Mouse (Mus musculus): ENCODE results near the gene Kif17. TPM values are rescaled to one million over a fixed set of nuclear protein-coding genes. Genes with fewer than 3 reads are reported as not detected.

Gene Kif17
- total RNA-seq, 2 experiments from 2014 or later = 2.5 TPM; not detected in 1

DNA sequence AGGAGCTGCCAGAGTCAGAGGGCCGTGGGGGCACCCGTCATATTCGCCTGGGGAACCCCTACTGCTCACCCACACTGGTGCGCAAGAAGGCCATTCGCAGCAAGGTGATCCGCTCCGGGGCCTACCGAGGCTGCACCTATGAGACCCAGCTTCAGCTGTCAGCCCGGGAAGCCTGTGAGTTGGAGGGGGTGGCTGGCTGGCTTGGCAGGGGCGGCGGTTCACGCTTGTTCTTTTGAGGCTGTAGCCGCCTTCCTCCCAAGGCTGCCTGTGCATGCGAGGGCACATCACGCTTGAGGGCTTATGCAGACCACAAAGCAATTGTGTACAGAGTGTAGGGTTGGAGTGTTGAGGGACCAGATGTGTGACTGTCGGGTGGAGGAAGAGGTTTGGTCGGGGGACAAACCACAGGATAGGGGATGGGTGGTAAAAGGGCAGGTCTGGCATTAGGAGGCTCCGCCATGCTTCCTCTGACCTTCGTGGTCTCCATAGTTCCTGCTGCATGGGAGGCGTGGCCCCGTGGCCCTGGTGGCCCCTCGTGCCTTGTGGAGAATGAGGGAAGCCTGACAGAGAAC lies 7.0 kb downstream of the Kif17 start:
- no peak for ATAC-seq (replicated peaks; ENCODE audit: low FRiP score, poor library complexity, severe bottlenecking)

DNA sequence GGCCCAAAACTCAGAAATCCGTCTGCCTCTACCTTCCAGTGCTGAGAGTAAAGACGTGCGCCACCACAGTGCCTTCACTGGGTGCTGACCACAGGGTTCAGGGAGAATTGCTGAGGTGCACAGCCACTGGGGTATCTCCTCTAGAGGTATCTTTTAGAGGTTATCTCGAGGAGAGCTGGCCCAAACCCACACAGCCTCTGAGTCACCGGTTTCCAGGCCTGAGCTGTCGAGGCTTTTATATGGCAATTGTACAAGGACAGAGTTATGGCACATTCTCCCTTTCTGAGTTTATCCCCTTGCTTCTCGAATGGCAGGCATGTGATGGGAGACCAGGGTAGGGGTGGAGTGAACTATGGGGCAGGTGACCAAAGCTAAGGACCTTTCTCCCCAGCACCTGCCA lies 8.4 kb downstream of the Kif17 start:
- no peak for ATAC-seq (replicated peaks; ENCODE audit: low FRiP score, poor library complexity, severe bottlenecking)

DNA sequence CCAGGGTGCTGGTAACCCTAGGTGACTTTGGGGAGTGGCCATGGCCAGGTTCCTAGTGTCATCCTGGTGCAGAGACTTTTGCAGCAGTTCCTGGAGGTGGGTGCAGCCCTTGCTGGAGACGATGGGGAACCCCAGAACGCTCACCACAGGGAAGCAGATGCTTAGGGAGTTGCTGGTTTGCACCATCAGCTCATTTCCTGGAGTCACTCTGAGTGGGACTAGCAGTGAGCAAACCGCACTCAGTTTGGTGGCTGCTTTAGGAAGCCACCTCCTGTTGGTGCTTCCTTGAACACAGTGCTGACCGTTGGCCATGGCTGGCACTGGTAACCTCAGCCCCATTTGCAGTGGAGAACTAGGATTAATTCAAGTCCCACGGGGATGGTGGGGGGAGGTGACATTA lies 9.2 kb downstream of the Kif17 start:
- ATAC-seq (replicated peaks; ENCODE audit: low FRiP score, poor library complexity, severe bottlenecking) = no peak

DNA sequence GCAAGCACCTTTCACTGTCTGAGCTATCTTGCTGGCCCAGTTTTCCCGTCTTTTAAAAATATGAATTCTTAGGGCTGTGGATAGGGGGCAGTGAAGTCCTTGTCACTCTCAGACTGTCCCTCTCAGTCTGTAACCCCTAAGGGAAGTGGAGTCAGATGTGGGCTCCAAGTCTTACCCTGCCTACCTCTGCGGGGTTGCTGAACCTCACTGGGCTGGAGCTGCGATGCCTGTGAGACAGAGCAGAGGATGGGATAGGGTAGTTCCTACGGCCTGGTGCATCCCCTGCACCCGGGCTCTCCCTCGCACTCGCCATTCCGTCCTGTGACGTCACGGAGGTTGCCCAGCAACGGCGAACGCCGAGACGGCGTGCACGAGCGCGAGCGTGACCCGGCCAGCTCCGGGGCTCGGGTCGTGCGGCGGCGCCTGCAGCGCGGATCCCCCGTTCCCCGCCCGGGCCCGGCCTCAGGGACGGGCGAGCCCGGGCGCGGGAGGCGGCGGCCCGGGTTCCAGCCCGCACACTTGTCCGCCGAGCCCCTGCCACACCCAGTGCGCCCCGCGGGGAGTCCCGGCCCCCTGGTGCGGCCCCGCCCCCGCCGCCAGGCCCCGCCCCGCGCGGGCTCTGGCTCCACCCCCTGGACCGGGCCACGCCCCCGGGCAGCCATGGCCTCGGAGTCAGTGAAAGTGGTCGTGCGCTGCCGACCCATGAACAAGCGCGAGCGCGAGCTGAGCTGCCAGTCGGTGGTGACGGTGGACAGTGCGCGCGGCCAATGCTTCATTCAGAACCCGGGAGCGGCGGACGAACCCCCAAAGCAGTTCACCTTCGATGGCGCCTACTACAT lies 11.8 kb downstream of the Kif17 start:
- peak; percentile 48 for ATAC-seq (replicated peaks; ENCODE audit: low FRiP score, poor library complexity, severe bottlenecking)

DNA sequence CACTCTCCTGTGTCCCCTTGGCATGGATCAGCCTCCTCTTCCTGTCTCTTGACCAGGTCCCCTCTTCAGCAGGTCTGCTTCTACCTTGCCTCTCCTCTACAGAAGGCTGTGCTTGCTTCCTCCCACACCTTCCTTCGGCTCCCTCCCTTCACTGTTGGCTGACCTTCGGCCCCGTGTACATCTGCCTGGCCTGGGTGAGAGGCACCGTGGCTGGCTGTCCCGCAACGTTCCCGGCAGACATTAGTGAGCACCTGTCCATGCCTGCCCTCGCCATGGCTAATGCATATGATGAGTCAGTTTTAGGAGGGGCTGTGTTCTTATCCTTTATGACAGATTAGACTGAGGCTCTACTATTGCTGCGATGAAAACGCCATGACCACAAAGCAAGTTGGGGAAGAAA lies 17.6 kb downstream of the Kif17 start:
- no peak for ATAC-seq (replicated peaks; ENCODE audit: low FRiP score, poor library complexity, severe bottlenecking)

DNA sequence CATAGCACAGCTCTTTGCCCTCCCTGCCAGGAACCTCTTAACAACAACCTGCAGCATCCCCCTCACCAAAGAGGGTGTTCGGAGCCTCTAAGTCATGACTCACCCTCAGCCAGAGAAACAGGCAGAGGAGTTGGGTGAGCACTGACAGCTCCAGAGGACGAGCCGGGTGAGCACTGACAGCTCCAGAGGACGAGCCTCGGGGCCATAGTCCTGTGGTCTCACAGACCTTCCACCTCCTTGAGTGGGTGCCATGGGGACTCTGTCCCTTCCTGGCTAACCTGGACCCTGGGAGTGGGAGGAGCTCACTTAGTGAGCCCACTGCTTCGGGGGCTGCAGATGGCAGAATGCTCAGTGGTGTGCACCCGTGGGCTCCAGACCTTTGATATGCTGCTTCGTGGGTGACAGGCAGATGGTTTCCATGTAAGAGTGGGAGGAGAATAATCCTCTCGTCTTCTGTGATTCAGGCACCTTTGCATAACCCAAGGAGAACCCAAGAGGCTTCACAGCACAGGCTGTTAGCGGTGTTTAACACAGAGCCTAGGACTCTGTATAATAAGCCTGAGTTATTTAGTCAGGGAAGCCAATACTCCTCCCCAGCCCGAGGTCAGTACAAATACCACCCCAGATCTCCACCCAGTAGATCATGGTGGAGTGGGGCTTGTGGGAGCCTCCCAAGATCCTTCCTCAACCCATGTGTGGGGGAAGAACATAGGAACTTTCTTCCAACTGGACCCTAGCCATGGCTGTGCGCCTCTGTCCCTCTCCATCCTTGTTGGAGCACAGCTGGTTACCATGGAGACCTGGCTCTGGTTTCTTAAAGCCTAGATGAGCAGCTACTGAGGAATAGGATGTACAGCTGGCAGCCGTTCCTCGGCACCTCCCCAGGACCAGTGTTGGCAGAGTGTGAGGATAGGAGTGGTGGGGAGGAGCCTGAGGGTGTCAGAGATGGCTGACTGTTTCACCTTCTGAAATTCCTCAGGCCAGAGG lies 22.1 kb downstream of the Kif17 start:
- no peak for ATAC-seq (replicated peaks; ENCODE audit: low FRiP score, poor library complexity, severe bottlenecking)

DNA sequence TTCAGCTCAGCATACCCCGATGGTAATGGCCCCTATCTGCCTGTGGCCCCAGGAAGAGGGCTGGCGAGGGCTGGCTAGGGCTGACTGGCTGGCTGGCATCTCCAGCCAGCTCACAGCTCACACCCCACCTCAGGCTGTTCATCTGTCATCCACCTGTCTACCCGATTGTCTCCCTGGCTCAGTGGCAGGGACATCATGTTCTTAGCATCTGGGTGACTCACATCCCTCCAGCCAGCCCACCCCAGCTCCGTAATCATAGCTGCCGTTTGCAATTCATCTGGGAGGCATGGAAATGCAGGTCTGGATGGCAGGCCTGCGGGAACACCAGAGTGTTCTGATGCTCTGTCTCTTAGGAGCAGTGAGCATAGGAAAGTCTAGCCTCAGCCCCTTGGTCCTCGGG lies 28.1 kb downstream of the Kif17 start:
- ATAC-seq (replicated peaks; ENCODE audit: low FRiP score, poor library complexity, severe bottlenecking) = no peak

DNA sequence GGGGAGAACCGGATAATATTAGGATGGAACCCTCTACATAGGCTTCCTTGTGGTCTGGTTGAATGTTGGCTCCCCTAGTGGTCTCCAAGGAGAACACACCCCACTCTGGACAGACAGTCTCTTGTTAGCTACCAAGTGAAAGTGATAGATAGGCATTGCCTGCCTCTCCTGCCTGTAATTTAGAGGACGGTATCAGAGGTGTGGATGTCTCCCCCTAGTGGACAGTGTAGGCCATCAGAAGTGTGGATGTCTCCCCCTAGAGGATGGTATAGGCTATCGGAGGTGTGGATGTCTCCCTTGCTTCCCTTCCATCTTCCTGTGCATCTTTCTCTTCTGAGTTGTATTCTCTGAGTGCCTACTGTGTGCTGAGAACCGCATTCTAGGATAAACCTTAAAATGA lies 32.6 kb downstream of the Kif17 start:
- peak; percentile 91 for ATAC-seq (replicated peaks; ENCODE audit: low FRiP score, poor library complexity, severe bottlenecking)

DNA sequence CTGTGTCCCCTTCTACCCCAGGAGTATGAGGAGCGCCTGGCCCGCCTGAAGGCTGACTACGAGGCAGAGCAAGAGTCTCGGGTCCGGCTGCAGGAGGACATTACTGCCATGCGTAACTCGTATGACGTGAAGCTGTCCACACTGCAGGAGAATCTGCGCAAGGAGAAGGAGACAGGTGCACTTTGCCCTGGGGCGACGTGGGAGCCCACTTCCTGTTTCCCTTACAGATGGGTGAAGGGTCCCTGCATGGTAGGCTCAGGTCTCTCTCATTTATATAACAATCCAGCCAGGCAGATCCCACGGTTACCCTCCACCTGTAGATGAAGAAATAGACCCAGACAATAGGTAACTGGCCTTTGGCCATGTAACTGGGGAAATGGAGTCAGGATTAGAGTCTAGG lies 36.2 kb downstream of the Kif17 start:
- no peak for ATAC-seq (replicated peaks; ENCODE audit: low FRiP score, poor library complexity, severe bottlenecking)

DNA sequence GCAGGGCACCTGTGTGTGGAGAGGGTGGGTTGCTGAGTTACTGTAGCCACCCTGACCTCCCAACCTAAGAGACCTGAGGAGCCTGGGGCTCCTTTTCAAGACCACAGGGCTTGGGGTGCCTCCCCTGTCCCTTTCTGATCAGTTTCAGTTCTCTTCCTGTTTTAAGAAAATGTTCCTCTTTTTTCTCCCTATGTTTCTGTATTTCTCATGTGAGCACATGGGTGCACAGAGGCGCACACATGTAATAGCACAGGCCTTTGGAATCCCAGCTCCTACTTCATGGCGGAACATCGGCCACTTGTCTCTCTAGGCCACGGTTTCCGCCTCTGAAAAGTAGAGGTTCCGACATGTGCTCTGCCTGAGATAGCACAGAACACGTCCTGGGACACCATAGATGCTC lies 38.5 kb downstream of the Kif17 start:
- no peak for ATAC-seq (replicated peaks; ENCODE audit: low FRiP score, poor library complexity, severe bottlenecking)

DNA sequence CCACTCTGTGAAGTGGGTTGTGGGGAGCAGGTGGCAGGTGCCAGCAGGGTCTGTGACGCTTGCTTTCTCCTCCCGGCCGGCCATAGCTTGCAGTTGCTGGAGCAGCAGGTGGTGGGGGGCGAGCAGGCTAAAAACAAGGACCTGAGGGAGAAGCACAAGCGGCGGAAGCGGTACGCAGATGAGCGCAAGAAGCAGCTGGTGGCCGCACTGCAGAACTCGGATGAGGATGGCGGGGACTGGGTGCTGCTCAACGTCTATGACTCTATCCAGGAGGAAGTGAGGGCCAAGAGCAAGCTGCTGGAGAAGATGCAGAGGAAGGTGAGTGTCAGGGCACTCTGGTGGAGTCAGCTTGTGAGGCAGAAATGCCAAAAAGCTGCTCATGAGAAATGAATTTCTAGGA lies 41.8 kb downstream of the Kif17 start:
- no peak for ATAC-seq (replicated peaks; ENCODE audit: low FRiP score, poor library complexity, severe bottlenecking)

DNA sequence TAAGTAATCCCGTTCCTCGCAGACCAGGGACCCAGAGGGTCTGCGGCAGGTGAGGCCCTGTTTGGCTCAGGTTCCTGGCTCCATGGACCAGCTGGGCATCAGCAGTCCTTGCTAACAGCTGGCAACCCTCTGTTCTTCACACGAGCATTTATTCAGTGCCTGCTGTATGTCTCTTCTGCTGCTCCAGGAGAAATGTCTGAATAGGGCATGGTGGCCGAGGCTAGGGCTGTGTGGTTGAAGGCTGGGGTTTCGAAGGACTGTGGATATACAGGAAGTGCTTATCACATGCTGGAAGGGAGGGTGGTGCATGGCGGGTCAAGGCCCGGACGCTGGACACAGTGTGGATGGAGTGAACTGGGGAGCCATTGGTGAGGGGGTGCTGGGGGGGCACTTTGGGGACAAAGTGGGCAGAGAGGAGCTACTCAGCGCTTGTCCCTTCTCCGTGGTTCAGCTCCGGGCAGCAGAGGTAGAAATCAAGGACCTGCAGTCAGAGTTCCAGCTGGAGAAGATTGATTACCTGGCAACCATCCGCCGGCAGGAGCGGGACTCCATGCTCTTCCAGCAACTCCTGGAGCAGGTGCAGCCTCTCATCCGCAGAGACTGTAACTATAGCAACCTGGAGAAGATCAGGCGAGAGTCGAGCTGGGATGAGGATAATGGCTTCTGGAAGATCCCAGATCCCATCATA lies 43.2 kb downstream of the Kif17 start:
- no peak for ATAC-seq (replicated peaks; ENCODE audit: low FRiP score, poor library complexity, severe bottlenecking)

DNA sequence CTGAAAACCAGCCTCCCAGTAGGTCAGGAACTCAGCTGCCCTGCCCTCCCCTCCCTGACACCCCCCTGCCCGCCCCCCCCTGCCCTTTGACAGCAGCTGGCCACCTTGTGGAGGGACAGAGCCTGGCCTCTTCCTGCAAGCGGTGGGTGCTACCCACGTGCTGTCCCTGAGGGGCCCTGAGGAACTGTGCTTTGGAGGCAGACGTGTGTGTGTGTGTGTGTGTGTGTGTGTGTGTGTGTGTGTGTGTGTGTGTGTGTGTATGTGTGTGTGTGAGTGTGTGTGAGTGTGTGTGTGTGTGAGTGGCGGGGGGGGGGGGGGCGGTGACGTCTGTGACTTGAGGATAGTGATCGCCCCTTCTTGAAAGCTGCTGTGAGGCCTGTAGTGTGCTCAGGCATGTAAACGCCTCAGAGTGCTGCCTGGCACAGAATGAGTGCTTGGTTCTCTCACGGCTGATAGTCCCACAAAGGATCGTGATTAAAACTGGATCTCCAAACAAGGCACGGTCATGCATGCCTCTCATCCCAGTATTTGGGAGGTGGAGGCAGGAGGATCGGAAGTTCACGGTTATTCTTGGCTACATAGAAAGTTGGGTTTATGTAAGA lies 43.8 kb downstream of the Kif17 start:
- ATAC-seq (replicated peaks; ENCODE audit: low FRiP score, poor library complexity, severe bottlenecking) = no peak

DNA sequence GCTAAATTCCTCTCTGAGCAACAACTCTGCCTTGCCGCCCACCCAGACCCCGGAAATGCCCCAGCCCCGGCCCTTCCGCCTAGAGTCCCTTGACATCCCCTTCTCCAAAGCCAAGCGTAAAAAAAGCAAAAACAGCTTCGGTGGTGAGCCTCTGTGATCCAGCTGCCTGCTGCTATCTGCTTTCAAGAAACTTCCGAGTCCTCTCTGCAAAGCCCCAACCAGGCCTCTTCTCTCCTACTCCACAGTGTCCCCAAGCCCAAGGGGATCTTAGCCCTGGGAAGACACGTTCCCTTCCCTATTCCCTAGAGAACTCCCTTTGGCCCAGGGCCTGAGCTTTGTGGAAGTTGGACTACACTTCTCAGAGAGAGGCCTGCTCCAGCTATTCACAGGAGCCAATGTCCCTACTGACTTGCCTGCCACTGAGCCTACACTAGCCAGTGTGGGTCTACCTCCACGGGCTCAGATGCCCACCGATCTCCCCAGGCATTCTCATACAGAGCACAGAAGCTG lies 51.1 kb downstream of the Kif17 start:
- no peak for ATAC-seq (replicated peaks; ENCODE audit: low FRiP score, poor library complexity, severe bottlenecking)

DNA sequence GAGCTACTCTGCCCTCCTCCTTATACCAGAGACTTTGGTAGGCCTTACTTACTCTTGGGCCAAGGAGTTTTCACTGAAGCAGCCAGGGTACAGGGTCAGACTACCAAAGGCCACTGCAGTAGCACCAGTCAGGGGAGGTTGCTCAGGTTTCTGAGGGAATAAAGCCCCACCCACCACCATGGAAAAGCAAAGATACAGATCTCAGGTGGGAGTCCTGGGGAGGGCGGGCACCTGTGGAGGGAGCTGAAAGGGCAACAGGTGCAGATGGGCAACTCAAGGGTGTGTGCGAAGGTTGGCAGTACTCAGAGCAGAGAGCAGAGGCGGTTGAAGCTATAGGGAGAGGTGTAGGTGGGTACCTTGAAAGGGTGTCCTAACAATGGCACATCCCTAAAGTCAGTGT lies 52.8 kb downstream of the Kif17 start:
- no peak for ATAC-seq (replicated peaks; ENCODE audit: low FRiP score, poor library complexity, severe bottlenecking)

DNA sequence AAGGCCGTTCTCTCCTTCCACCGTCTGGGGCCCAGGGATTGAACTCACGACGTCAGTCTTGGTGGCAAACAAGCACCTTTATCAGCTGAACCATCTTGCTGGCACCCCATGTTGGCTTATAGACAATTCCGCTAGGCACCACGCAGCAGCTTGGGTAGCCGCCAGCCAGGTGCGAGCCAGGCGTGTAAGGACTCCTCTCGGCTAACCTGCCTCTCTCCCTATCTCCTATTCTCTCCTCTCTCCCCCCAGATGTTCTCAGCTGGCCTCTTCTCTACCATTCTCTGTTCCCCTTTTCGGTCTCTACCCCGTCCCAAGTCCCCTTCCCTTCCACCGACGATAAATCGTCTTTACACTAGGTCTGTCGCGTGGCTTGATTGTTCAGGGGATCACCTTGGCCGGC lies 53.5 kb downstream of the Kif17 start:
- ATAC-seq (replicated peaks; ENCODE audit: low FRiP score, poor library complexity, severe bottlenecking) = peak; percentile 8; the same call in 1 of the 2 replicates

DNA sequence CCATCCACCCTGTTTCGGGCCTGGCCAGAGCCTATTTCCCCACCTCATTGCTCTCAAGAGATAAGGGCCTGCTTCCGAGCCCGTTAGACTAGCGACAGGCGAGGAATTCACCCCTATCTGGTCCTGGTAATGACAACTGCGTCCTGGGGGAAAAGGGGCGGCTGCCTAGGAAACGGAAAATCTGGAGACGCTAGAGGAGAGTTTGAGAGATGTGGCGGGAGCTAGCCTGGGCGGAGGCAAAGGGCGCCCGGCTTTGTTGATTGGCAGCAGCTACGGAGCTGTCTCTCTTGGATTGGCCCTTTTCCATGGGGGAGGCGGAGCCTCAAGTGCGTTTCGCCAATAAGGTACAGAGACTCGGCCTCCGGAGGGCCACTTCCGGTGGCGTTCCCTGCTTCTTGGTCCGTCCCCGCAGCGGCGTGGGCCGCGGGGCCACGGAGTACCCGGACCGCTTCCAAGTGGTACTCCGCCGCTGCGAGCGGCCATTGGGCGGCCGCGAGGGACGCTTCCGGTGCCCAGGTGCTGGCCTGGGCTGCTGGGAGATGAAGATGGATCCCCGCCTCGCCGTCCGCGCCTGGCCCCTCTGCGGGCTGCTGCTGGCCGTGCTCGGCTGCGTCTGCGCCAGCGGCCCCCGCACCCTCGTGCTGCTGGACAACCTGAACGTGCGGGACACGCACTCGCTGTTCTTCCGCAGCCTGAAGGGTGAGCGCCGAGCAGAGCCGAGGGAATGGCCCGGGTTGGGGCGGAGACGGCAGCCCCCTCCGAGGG lies 54.3 kb downstream of the Kif17 start, which contains the start of gene Ddost:
Ddost (plus strand) TSS at position 391 of the 765 bp plus-strand sequence.
- ATAC-seq (replicated peaks; ENCODE audit: low FRiP score, poor library complexity, severe bottlenecking) = peak; percentile 96

DNA sequence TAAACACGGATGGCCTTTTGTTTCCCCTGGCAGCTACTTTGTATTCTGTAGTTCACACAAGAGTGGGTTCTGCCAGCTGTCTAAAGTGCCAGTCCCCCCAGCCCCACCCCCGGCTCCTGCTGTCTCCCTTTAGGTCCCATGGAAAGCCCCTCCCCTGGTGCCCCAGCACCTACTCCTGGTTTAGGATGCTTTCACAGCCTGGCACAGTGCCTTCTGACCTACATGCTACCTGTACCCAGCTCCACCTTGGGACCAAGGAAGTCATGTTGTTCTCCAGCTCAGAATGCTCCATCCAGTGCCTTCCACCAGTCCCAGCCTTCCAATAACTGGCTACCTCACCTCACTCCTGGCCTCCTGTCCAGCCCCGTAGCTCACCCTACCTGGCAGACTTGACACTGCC lies 56.8 kb downstream of the Kif17 start:
- no peak for ATAC-seq (replicated peaks; ENCODE audit: low FRiP score, poor library complexity, severe bottlenecking)

DNA sequence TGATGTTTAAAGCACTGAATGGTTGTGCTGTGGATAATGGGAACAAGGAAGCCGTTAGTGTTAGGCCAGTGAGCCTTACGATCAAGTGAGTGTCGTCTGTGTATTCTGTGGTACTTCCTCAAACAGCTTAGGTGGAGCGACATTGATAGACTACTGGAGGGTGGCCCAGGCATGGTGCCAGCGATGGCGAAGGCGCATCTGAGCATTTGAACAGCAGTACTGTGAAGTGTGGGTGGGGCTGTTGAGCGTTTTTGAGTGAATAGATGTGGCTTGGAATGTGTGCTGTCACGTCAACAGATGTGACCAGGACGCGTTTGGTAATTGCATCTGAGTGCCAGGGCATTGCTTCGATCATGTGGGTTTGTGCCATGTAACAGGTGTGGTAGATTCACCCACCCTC lies 57.5 kb downstream of the Kif17 start:
- ATAC-seq (replicated peaks; ENCODE audit: low FRiP score, poor library complexity, severe bottlenecking) = no peak

All from erythroid progenitor cell, adult 5-6 weeks (primary cell).